Mouse (Mus musculus) heart, adult 8-10 months (tissue): ENCODE data around the gene Uggt2. TPM values are rescaled to one million over a fixed set of nuclear protein-coding genes. Genes with fewer than 3 reads are reported as not detected.

Source experiments
- total RNA-seq, 4 experiments: library from RNA; stranded (reverse); gene quantifications; 2 replicates each; pipeline ENCODE4 v1.2.4; 2022

The Uggt2 gene
- total RNA-seq, 4 experiments from 2014 or later: 6.8 to 9.6 (median 7.5) TPM

Other genes starting within 250 kb of the Uggt2 start
- gene Dzip1, start 174.0 kb downstream of the Uggt2 start, total RNA-seq: 1 to 10 TPM; 2.1 to 3.1 (median 2.5) TPM
- gene Dnajc3, start 161.5 kb downstream of the Uggt2 start, total RNA-seq: 10 to 100 TPM; 25.5 to 33.5 (median 28.4) TPM
- gene Hs6st3, start 38.9 kb upstream of the Uggt2 start, total RNA-seq: not detected